Mouse (Mus musculus) liver, embryonic 13.5 days (tissue): ENCODE data around the gene Unc119. TPM values are rescaled to one million over a fixed set of nuclear protein-coding genes. Genes with fewer than 3 reads are reported as not detected.

Experiments
- polyA plus RNA-seq: library from polyadenylated mRNA; unstranded; fragments of >200 nt; fragmentation: Nextera tagmentation; extraction: Ambion mirVana; gene quantifications from 2 replicates; pipeline ENCODE4 v1.2.1, GENCODE M21; 2015

Unc119 gene
- polyA plus RNA-seq, 1 experiment from 2014 or later: 28.0 TPM

Other genes starting within 250 kb of the Unc119 start
- gene Fam222b, start 248.8 kb upstream of the Unc119 start, polyA plus RNA-seq: 3.7 and 5.5 TPM in 2 replicates
- gene Traf4, start 177.9 kb upstream of the Unc119 start, polyA plus RNA-seq: 28.0 and 34.6 TPM in 2 replicates
- gene Nek8, start 166.8 kb upstream of the Unc119 start, polyA plus RNA-seq: 8.9 and 9.2 TPM in 2 replicates
- 50.3 and 54.3 TPM in 2 replicates for gene Tlcd1, start 166.8 kb upstream of the Unc119 start, polyA plus RNA-seq
- gene Rpl23a, start 159.9 kb upstream of the Unc119 start, polyA plus RNA-seq: 1,033 and 1,075 TPM in 2 replicates
- gene Rab34, start 155.1 kb upstream of the Unc119 start, polyA plus RNA-seq: 13.5 and 15.6 TPM in 2 replicates
- gene Proca1, start 150.1 kb upstream of the Unc119 start, polyA plus RNA-seq: 0.44 and 0.65 TPM in 2 replicates
- 29.6 and 29.8 TPM in 2 replicates for gene Sdf2, start 97.7 kb upstream of the Unc119 start, polyA plus RNA-seq
- 9.8 and 12.3 TPM in 2 replicates for gene Supt6, start 97.5 kb upstream of the Unc119 start, polyA plus RNA-seq
- gene 2610507B11Rik, start 81.7 kb upstream of the Unc119 start, polyA plus RNA-seq: 33.6 and 42.8 TPM in 2 replicates
- gene BC030499, start 52.6 kb upstream of the Unc119 start, polyA plus RNA-seq: 0.06 TPM in 1 of 2 replicates, not detected in the other
- gene Spag5, start 42.0 kb upstream of the Unc119 start, polyA plus RNA-seq: 30.3 and 32.6 TPM in 2 replicates
- gene Aldoc, start 20.5 kb upstream of the Unc119 start, polyA plus RNA-seq: 4.9 and 5.2 TPM in 2 replicates
- gene Pigs, start 15.1 kb upstream of the Unc119 start, polyA plus RNA-seq: 32.3 and 37.1 TPM in 2 replicates
- not detected in 2 replicates for gene Foxn1, start 43.1 kb downstream of the Unc119 start, polyA plus RNA-seq
- 0.07 TPM in 1 of 2 replicates, not detected in the other for gene Slc13a2, start 78.7 kb downstream of the Unc119 start, polyA plus RNA-seq
- 6.1 and 6.5 TPM in 2 replicates for gene Slc46a1, start 122.2 kb downstream of the Unc119 start, polyA plus RNA-seq
- 0.16 and 0.29 TPM in 2 replicates for gene Sarm1, start 154.3 kb downstream of the Unc119 start, polyA plus RNA-seq
- gene Vtn, start 155.6 kb downstream of the Unc119 start, polyA plus RNA-seq: 297 and 348 TPM in 2 replicates
- 0.09 and 0.24 TPM in 2 replicates for gene Sebox, start 160.0 kb downstream of the Unc119 start, polyA plus RNA-seq
- 30.1 and 31.9 TPM in 2 replicates for gene Tmem199, start 168.7 kb downstream of the Unc119 start, polyA plus RNA-seq
- 78.1 and 82.4 TPM in 2 replicates for gene Poldip2, start 168.7 kb downstream of the Unc119 start, polyA plus RNA-seq
- 15.6 and 16.4 TPM in 2 replicates for gene Tnfaip1, start 192.8 kb downstream of the Unc119 start, polyA plus RNA-seq
- gene Ift20, start 192.9 kb downstream of the Unc119 start, polyA plus RNA-seq: 83.1 and 88.6 TPM in 2 replicates
- 110 and 122 TPM in 2 replicates for gene Tmem97, start 207.3 kb downstream of the Unc119 start, polyA plus RNA-seq